Mouse (Mus musculus): ENCODE measurements around the gene Cldn9. TPM values are rescaled to one million over a fixed set of nuclear protein-coding genes. Genes with fewer than 3 reads are reported as not detected.

Cldn9 gene
- polyA plus RNA-seq, 1 experiment: 0.10 TPM

- Histone ChIP-seq H3K27ac (ENCODE audit: insufficient read depth, low read depth, low read length) (no peak overlapping the region), H3K27me3 (ENCODE audit: control insufficient read depth, insufficient read depth, low read length) (peaks cover 15% of the 10 kb centered on the region), H3K4me1 (ENCODE audit: control insufficient read depth, insufficient read depth, insufficient read length, low read length) (peaks cover 7% of the 10 kb centered on the region), H3K36me3 (ENCODE audit: control insufficient read depth, insufficient read depth, low read length) (no peaks in the 10 kb centered on the region), H3K4me3 (ENCODE audit: low read depth, low read length) (no peak overlapping the region)
- TF ChIP-seq CTCF (IDR thresholded peaks at IDR 0.05; ENCODE audit: extremely low read depth, insufficient read length, insufficient replicate concordance, low read depth, low read length): no peak
- TF ChIP-seq POLR2A (IDR thresholded peaks at IDR 0.05; ENCODE audit: low read depth, low read length): no peak
- WGBS: 45% methylated on average over 10 of the region's 10 CpGs
Measured at GRCm38 (mm10) chr17:23681086-23681485, 2.7 kb downstream of the Cldn9 start.

DNA sequence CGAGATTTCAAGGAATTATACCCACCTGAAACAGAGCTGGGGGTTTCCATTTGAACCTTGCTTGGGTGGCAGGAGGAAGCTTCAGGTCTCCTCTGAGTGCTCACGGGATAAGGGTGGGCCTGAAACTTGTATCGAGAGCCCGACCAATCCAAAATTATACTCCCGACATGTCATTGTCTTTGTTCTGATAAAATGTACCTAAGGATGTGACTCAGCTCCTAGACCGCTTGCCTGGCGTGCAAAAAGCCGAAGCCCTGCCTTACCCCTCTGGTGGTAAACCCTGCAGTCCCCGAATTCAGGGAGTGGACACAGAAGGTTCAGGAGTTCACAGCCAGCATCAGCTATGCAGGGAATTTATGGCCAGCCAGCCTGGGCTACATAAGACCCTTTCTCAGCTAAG is 3.5 kb downstream of the Cldn9 start:
- WGBS: 81% methylated on average over 9 of the region's 9 CpGs
- Histone ChIP-seq H3K4me1 (ENCODE audit: control insufficient read depth, insufficient read depth, insufficient read length, low read length) (peaks cover 10% of the 10 kb centered on the region), H3K27me3 (ENCODE audit: control insufficient read depth, insufficient read depth, low read length) (peaks cover 15% of the 10 kb centered on the region), H3K4me3 (ENCODE audit: low read depth, low read length) (no peak overlapping the region), H3K36me3 (ENCODE audit: control insufficient read depth, insufficient read depth, low read length) (no peaks in the 10 kb centered on the region), H3K27ac (ENCODE audit: insufficient read depth, low read depth, low read length) (no peak overlapping the region)
- TF ChIP-seq POLR2A (IDR thresholded peaks at IDR 0.05; ENCODE audit: low read depth, low read length) (no peak), CTCF (IDR thresholded peaks at IDR 0.05; ENCODE audit: extremely low read depth, insufficient read length, insufficient replicate concordance, low read depth, low read length) (no peak)

GRCm38 (mm10) chr17:23679127-23679835 is 4.5 kb downstream of the Cldn9 start, which contains the start of gene Cldn6:
Gene Cldn6, plus strand, starts transcription at chr17:23679249.
- no peak within 1 kb of the TSS for H3K4me3 ChIP-seq (ENCODE audit: low read depth, low read length)
- H3K4me1 ChIP-seq (ENCODE audit: control insufficient read depth, insufficient read depth, insufficient read length, low read length): peaks cover 11% of the 10 kb centered on the region
- WGBS: 13% methylated on average over 38 of the region's 38 CpGs
- H3K27me3 ChIP-seq (ENCODE audit: control insufficient read depth, insufficient read depth, low read length): peaks cover 15% of the 10 kb centered on the region
- no peaks in the 10 kb centered on the region for H3K36me3 ChIP-seq (ENCODE audit: control insufficient read depth, insufficient read depth, low read length)
- TF ChIP-seq CTCF (IDR thresholded peaks at IDR 0.05; ENCODE audit: extremely low read depth, insufficient read length, insufficient replicate concordance, low read depth, low read length) (no peak), POLR2A (IDR thresholded peaks at IDR 0.05; ENCODE audit: low read depth, low read length) (no peak)
- H3K27ac ChIP-seq (ENCODE audit: insufficient read depth, low read depth, low read length): no peak within 1 kb of the TSS

DNA sequence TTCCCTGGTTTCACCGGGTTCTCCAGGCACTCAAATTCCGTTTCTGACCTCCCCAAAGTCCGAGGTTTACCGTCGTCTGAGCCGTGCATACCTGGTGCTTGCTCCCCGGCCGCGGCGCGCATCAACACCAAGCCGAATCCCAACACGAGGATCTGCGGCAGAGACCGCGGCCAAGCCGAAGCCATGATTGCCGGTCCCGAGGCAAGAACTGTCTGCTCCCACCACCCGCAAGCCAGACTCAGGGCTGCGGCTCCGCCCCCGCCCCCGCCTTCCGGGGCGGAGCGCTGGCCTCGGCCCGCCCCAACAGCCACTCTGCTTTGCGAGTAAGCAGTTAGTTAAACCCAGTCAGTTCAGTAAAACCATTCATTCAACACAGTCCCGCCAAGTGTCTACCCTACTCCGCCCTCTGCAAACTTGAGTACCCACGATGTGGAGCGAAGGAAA is 6.6 kb downstream of the Cldn9 start, which contains the start of gene Tnfrsf12a:
TSS of gene Tnfrsf12a (minus strand) at position 233 of the 444 bp plus-strand sequence.
- Histone ChIP-seq H3K36me3 (ENCODE audit: control insufficient read depth, insufficient read depth, low read length) (no peaks in the 10 kb centered on the region), H3K27me3 (ENCODE audit: control insufficient read depth, insufficient read depth, low read length) (peaks cover 15% of the 10 kb centered on the region), H3K4me1 (ENCODE audit: control insufficient read depth, insufficient read depth, insufficient read length, low read length) (peaks cover 11% of the 10 kb centered on the region), H3K27ac (ENCODE audit: insufficient read depth, low read depth, low read length) (peak within 1 kb of the TSS; percentile 36; the same call in 1 of the 2 replicates), H3K4me3 (ENCODE audit: low read depth, low read length) (peak within 1 kb of the TSS; percentile 84)
- under 1% methylated on average over 34 of the region's 34 CpGs for WGBS
- TF ChIP-seq CTCF (IDR thresholded peaks at IDR 0.05; ENCODE audit: extremely low read depth, insufficient read length, insufficient replicate concordance, low read depth, low read length) (no peak), POLR2A (IDR thresholded peaks at IDR 0.05; ENCODE audit: low read depth, low read length) (peak; percentile 90)

DNA sequence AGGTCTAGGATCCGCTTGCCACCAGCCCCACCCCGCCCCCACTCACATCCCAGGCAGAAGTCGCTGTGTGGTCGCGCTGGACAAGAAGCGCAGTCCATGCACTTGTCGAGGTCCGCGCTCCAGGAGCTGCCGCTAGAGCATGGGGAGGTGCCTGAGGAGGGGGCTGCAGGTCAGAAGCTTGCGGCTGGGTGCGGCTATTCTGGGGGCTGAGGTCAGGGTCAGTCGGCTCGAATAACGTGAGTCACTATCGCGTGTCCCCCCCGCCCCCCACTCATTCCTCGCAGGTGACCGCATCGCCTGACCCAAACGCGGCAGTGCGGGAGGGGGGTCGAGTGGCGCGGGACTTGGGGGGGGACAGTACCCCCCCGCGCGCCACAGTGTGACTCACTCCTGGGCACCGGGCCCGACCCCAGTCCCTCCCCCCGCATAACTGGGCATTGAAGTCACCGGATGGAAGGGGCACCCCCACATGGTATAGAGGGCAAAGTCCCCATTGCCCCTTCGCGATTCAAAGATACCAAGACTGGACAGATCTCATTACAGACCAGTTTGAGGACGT is 7.3 kb downstream of the Cldn9 start:
- peak overlapping the region; percentile 36; the same call in 1 of the 2 replicates for H3K27ac ChIP-seq (ENCODE audit: insufficient read depth, low read depth, low read length)
- H3K27me3 ChIP-seq (ENCODE audit: control insufficient read depth, insufficient read depth, low read length): peaks cover 15% of the 10 kb centered on the region
- TF ChIP-seq CTCF (IDR thresholded peaks at IDR 0.05; ENCODE audit: extremely low read depth, insufficient read length, insufficient replicate concordance, low read depth, low read length) (no peak), POLR2A (IDR thresholded peaks at IDR 0.05; ENCODE audit: low read depth, low read length) (0 out of 2 replicates have a peak, but pooled peaks have one; percentile 3)
- H3K4me1 ChIP-seq (ENCODE audit: control insufficient read depth, insufficient read depth, insufficient read length, low read length): peaks cover 11% of the 10 kb centered on the region
- no peaks in the 10 kb centered on the region for H3K36me3 ChIP-seq (ENCODE audit: control insufficient read depth, insufficient read depth, low read length)
- H3K4me3 ChIP-seq (ENCODE audit: low read depth, low read length): peak overlapping the region; percentile 84
- 1% methylated on average over 37 of the region's 37 CpGs for WGBS

GRCm38 (mm10) chr17:23675564-23676281 is 8.1 kb downstream of the Cldn9 start:
- Histone ChIP-seq H3K4me3 (ENCODE audit: low read depth, low read length) (peak overlapping the region; percentile 84), H3K36me3 (ENCODE audit: control insufficient read depth, insufficient read depth, low read length) (no peaks in the 10 kb centered on the region), H3K27ac (ENCODE audit: insufficient read depth, low read depth, low read length) (0 out of 2 replicates have a peak overlapping the region, but pooled peaks have one; percentile 14), H3K27me3 (ENCODE audit: control insufficient read depth, insufficient read depth, low read length) (peaks cover 15% of the 10 kb centered on the region), H3K4me1 (ENCODE audit: control insufficient read depth, insufficient read depth, insufficient read length, low read length) (peaks cover 11% of the 10 kb centered on the region)
- TF ChIP-seq POLR2A (IDR thresholded peaks at IDR 0.05; ENCODE audit: low read depth, low read length) (no peak), CTCF (IDR thresholded peaks at IDR 0.05; ENCODE audit: extremely low read depth, insufficient read length, insufficient replicate concordance, low read depth, low read length) (no peak)
- WGBS: 17% methylated on average over 15 of the region's 15 CpGs
